Mouse (Mus musculus) lung, embryonic 16.5 days (tissue): ENCODE data around the gene Nat8f4. TPM values are rescaled to one million over a fixed set of nuclear protein-coding genes. Genes with fewer than 3 reads are reported as not detected.
"Not testable (repeated sequence)": the region's sequence is repeated elsewhere in the genome, so short reads cannot be mapped to it uniquely, and the experiment has no call there.

ENCODE experiments used
- ATAC-seq: fragments of 200-750 bp; cut with Nextera tagmentation; 2 replicates; pipeline ENCODE4 v1.8.0; 2017; ENCODE audit warnings: low read depth, mild to moderate bottlenecking, moderate library complexity
- H3K27ac ChIP-seq: fragments of 300-500 bp; sonication (generic); 2 replicates; pipeline ENCODE4 v1.5.1; 2014; ENCODE audit warnings: mild to moderate bottlenecking, control low read depth, low read length
- H3K27me3 ChIP-seq: fragments of 300-500 bp; sonication (generic); 2 replicates; pipeline ENCODE4 v1.6.1; 2014; ENCODE audit warnings: low read depth, low read length, mixed read lengths; ENCODE audit not compliant: control insufficient read depth, insufficient read depth
- H3K36me3 ChIP-seq: fragments of 300-500 bp; sonication (generic); 2 replicates; pipeline ENCODE4 v1.6.1; 2014; ENCODE audit warnings: low read length; ENCODE audit not compliant: control insufficient read depth, insufficient read depth
- H3K4me1 ChIP-seq: fragments of 300-500 bp; sonication (generic); replicated peaks from 2 replicates; pipeline ENCODE4 v1.6.1; 2014; ENCODE audit warnings: low read length, mixed read lengths; ENCODE audit not compliant: control insufficient read depth, insufficient read depth
- H3K4me2 ChIP-seq: fragments of 300-500 bp; sonication (generic); 2 replicates; pipeline ENCODE4 v1.6.1; 2014; ENCODE audit warnings: low read depth, low read length, control low read depth
- H3K4me3 ChIP-seq: fragments of 300-500 bp; sonication (generic); 2 replicates; pipeline ENCODE4 v1.5.1; 2014; ENCODE audit warnings: mild to moderate bottlenecking, low read length, control low read depth
- H3K9ac ChIP-seq: fragments of 300-500 bp; sonication (generic); 2 replicates; pipeline ENCODE4 v1.6.1; 2014; ENCODE audit warnings: low read length, control low read depth
- H3K9me3 ChIP-seq: fragments of 300-500 bp; sonication (generic); 2 replicates; pipeline ENCODE4 v1.6.1; 2016; ENCODE audit warnings: low read length; ENCODE audit not compliant: control insufficient read depth
- WGBS: fragments of 180-500 bp; shearing (Covaris S2); extraction: QIAGEN DNeasy Blood & Tissue Kit; methylation state at CpG from one replicate; pipeline ENCODE4 v1.1.7; 2014; 5-methylcytosine and 5-hydroxymethylcytosine counted together
- polyA plus RNA-seq: library from polyadenylated mRNA; unstranded; fragments of >200 nt; fragmentation: Nextera tagmentation; extraction: Ambion mirVana; gene quantifications from 2 replicates; pipeline ENCODE4 v1.2.1, GENCODE M21; 2015

Nat8f4 gene
- polyA plus RNA-seq, 1 experiment from 2014 or later: 5.3 TPM

- not testable (repeated sequence) for H3K27ac ChIP-seq, ATAC-seq, H3K4me2 ChIP-seq, H3K9ac ChIP-seq, H3K36me3 ChIP-seq, H3K9me3 ChIP-seq, H3K27me3 ChIP-seq, H3K4me3 ChIP-seq, H3K4me1 ChIP-seq
- 52% methylated on average over 5 of the region's 5 CpGs for WGBS
Observed at GRCm38 (mm10) chr6:85869006-85869405, 35.7 kb downstream of the Nat8f4 start, which contains the start of gene Nat8f2. Gene Nat8f2 (minus strand): TSS chr6:85869158.

DNA sequence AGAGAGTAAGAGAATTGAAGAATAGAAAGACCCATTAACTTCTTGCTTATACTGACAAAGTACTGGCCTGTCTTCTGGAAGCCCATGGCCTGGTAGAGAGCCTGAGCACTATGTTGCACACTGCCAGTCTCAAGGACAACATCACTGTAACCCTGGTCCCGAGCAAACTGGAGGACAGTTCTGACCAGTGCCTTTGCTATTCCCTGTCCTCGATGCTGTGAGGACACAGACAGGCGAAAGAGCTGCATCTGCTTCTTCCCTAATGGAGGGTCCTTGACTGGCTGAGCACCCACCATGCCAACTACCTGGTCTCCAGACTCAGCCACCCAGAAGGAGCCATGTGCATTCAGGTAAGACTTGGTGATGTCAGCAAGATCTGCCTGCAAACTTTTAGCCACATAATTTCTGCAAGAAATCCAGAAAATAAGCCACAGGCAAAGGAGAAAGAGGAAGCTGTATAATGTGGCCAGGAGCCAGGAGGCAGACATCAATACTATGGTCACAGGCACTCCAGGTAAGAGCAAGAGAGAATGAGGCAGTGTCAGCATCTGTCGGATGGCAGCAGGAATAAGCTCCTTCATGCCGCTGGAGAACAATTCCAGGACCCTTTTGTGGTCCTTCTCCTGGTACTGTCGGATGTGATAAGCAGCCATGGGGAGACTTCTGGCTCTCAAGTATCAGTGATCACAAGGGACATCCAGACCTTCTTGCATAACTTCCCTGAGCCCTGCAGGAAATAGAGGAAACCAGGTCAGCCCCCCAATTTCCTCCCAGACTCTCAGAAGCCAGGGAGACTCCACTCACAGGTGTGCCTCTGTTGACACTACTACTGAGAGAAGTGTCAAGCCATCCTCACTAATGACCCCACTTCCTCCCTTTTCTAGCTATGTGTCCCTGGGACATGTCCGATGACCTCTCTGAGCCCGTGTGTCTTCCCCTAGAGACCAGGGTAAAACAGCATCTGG lies 36.7 kb downstream of the Nat8f4 start:
- no peak overlapping the region for H3K9ac ChIP-seq

DNA sequence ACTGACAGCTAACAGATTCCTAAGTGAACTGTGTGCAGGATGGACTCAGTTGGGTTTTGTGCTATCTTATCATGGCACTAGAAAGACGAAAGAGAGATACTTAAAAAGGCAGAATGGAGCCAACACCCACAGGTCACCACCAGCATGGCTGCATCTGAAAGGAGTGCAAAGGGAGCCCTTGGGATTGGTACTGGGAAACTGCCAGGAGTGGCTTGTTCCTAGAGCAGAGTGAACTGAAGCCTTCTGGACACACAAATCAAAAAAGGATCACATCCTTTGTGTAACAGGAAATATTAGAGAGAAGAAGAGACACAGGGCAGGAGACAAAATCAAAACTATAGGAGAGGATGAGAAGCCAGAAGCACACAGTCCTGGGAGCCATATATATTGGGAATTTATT lies 37.7 kb downstream of the Nat8f4 start:
- H3K4me2 ChIP-seq, ATAC-seq, H3K27ac ChIP-seq, H3K27me3 ChIP-seq, H3K36me3 ChIP-seq, H3K9ac ChIP-seq, H3K4me3 ChIP-seq, H3K9me3 ChIP-seq, H3K4me1 ChIP-seq: not testable (repeated sequence)
- WGBS: 15% methylated on average over 1 of the region's 1 CpGs

More for the DNA sequence above, 36.7 kb downstream of the Nat8f4 start:
- Histone ChIP-seq H3K4me1 (no peaks in the 10 kb centered on the region), H3K4me3 (no peak overlapping the region), H3K27me3 (no peaks in the 10 kb centered on the region), H3K27ac (no peak overlapping the region), H3K36me3 (no peaks in the 10 kb centered on the region), H3K9me3 (no peaks in the 10 kb centered on the region), H3K4me2 (no peak overlapping the region)
- WGBS: 58% methylated on average over 8 of the region's 8 CpGs
- no peak for ATAC-seq

- not testable (repeated sequence) for H3K36me3 ChIP-seq, H3K9me3 ChIP-seq, H3K27me3 ChIP-seq, H3K4me3 ChIP-seq, ATAC-seq, H3K4me2 ChIP-seq, H3K4me1 ChIP-seq, H3K9ac ChIP-seq, H3K27ac ChIP-seq
- WGBS: 70% methylated on average over 3 of the region's 3 CpGs
Observed at GRCm38 (mm10) chr6:85866166-85866565, 38.5 kb downstream of the Nat8f4 start.

GRCm38 (mm10) chr6:85864900-85865639 lies 39.6 kb downstream of the Nat8f4 start:
- H3K4me3 ChIP-seq, H3K9ac ChIP-seq, H3K27ac ChIP-seq, H3K4me2 ChIP-seq, ATAC-seq, H3K36me3 ChIP-seq, H3K9me3 ChIP-seq, H3K27me3 ChIP-seq, H3K4me1 ChIP-seq: not testable (repeated sequence)
- 70% methylated on average over 5 of the region's 7 CpGs for WGBS

- WGBS: 86% methylated on average over 2 of the region's 2 CpGs
- ATAC-seq: no peak
- H3K4me1 ChIP-seq: no peaks in the 10 kb centered on the region
- H3K4me3 ChIP-seq: no peak overlapping the region
- H3K27ac ChIP-seq: no peak overlapping the region
- H3K9me3 ChIP-seq: no peaks in the 10 kb centered on the region
- no peak overlapping the region for H3K4me2 ChIP-seq
- H3K9ac ChIP-seq: no peak overlapping the region
- no peaks in the 10 kb centered on the region for H3K36me3 ChIP-seq
- H3K27me3 ChIP-seq: no peaks in the 10 kb centered on the region
Observed at GRCm38 (mm10) chr6:85863840-85864239, 40.8 kb downstream of the Nat8f4 start.

DNA sequence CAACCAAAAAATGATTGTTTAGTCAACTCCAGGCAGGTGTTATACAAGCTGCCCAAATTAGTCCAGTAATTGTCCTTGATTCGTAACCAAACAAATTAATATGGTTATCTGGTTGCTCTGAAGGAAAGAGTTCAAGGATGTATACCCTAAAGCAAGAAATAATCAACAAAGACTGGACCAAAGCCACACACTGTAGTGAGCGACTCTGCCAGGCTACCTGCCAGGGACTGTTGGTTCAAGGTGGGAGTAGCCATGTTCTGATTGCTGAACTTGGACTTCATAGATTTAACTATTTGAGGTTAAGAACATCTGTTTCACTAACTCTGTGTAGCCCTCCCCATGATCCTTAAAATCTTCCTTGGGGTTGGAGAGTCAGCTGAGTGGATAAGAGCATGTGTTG lies 41.5 kb downstream of the Nat8f4 start:
- Histone ChIP-seq H3K4me2 (no peak overlapping the region), H3K4me1 (no peaks in the 10 kb centered on the region), H3K27ac (no peak overlapping the region), H3K9ac (no peak overlapping the region), H3K36me3 (no peaks in the 10 kb centered on the region), H3K27me3 (no peaks in the 10 kb centered on the region), H3K9me3 (no peaks in the 10 kb centered on the region), H3K4me3 (no peak overlapping the region)
- WGBS: 78% methylated on average over 2 of the region's 2 CpGs
- ATAC-seq: no peak

GRCm38 (mm10) chr6:85862565-85862964 lies 42.1 kb downstream of the Nat8f4 start:
- Histone ChIP-seq H3K4me1 (no peaks in the 10 kb centered on the region), H3K27me3 (no peaks in the 10 kb centered on the region), H3K36me3 (no peaks in the 10 kb centered on the region), H3K9me3 (no peaks in the 10 kb centered on the region), H3K9ac (no peak overlapping the region), H3K4me2 (no peak overlapping the region), H3K27ac (no peak overlapping the region), H3K4me3 (no peak overlapping the region)
- ATAC-seq: no peak
- WGBS: 70% methylated on average over 3 of the region's 3 CpGs

DNA sequence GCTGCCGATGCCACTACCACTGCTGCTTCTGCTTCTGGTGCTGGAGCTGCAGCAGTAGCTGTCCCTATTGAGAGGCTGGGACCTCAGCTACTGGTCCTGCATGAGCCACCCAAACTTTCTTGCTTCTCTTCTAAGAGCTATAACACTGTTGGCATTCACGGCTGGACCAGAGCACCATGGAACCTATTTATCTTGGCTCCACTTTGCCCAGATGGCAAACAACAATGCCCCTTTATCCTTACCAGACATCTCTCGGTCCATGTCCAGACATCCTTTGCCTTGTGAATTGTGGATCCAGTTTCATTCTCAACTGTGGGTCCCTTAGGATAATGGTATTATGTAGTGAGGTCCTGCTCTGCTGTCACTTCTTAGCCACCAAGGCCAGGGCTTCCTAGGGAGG lies 43.4 kb downstream of the Nat8f4 start:
- Histone ChIP-seq H3K9me3 (no peaks in the 10 kb centered on the region), H3K27ac (no peak overlapping the region), H3K36me3 (no peaks in the 10 kb centered on the region), H3K27me3 (no peaks in the 10 kb centered on the region), H3K4me3 (no peak overlapping the region), H3K4me2 (no peak overlapping the region), H3K9ac (no peak overlapping the region), H3K4me1 (no peaks in the 10 kb centered on the region)
- ATAC-seq: no peak
- WGBS: 82% methylated on average over 3 of the region's 3 CpGs
